Mouse (Mus musculus) right cerebral cortex, postnatal 25 days (tissue): ENCODE data around the gene Sost.

ENCODE experiments used
- DNase-seq: peaks from one replicate; pipeline ENCODE4 v3.0.0; 2022

Sost gene

DNA sequence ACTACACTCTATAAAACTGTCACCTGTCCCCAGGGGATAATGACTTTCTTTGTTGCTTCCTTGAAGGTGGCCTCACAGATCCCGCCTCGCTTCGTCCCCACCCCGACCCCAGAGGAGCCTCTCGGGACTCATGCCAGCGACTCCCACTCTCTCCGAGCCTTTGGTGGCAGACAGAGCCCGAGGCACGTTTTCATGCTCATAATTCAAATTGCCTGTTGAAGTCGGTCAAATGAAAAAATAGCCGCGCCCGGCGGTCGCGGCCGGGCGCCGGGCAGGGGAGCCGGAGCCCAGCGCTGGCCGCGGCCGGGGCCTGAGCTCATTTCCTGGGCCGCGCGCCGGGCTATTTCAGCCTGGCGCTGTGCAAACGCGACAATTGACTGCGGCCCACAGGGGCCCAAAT, 29.7 kb downstream of the Sost start:
- no peak for DNase-seq

DNA sequence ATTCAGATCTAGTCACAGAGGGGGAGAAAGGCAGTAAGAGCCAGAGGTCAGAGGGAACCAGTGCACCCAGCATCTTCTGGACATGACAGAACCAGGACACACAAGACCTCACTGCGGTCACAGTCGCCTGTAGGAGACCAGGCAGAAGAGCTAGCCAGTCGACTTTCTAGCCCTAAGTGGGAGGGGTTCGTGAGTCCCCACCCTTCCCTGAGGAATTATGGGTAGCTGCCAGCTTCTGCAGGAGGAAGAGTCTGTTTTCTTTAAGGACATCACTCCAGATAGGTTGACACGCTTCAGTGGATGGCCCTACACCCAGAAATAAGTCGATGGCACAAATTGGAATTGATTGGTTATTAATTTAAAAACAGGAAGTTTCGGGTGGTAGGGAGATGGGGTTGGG, 30.4 kb downstream of the Sost start:
- no peak for DNase-seq

DNA sequence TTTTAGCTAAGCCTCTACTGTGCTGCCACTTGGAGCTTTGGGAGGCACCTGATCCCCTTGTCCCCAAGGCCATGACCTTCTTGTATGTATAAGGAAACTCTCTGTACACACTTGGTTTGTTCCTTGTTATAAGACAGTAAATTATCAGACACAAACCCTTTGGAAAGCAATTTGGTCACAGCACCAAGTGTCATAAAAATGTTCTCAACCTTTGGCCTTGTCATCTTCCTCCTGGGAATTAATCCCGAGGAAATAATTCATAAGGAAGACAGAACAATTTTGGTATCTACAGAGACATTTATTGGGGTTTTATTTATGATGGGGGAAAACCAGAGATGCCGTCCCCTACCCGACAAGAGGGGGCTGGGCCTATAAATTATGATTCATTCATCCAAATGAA, 31.1 kb downstream of the Sost start:
- DNase-seq: no peak

DNA sequence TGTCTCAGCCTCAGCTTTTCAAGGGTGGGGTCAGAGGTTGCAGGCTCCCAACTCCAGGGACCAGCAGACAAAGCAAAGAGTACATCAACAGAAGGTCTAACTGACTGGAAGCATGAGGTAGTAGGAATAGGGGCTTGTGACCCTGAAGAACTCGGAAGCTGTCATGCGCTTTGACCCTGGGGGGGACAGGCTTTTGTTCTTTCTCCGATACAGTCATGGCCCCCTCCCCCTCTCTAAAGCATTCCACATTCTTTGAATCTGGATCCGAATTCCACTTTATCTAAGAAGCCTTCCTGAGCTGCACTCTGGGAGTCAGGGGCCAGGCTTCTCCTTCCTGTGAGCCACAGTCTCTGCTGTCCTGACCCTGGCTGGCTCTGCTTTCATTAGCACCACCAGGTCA, 34.8 kb downstream of the Sost start:
- no peak for DNase-seq

DNA sequence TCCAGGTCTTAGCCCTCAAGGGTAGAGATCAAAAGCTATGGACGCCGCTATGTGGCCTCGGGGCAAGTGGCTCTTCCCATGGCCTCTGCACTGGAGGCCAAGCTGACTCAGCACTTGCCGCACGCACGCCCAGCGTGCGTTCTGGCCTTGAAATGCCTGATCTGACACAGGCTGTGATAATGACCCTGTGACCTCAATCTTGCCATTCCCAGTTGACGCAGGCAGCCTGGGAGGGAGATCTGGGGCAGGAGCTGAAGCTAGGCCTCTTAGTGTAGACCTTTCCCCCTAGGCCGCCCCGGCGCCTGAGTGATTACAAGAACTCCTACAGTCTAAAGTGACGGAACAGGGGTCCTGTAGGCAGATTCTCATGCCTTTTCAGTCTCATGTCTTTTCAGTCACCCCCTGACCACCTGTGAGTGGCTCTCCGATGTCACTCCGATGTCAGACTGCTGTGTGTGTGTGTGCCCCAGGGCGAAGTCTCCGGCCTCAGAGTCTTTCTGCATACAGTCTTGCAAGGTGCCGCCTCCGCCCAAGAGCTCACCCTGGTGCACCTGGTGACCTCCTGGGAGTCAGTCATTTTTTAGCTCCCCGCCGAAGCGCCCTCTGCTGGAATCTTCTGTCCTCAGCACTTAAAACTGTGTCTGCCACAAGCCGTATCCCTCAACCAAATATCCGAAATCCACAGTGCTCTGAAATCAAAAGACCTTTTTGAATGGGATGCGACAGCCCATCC, 38.6 kb downstream of the Sost start:
- DNase-seq: no peak

DNA sequence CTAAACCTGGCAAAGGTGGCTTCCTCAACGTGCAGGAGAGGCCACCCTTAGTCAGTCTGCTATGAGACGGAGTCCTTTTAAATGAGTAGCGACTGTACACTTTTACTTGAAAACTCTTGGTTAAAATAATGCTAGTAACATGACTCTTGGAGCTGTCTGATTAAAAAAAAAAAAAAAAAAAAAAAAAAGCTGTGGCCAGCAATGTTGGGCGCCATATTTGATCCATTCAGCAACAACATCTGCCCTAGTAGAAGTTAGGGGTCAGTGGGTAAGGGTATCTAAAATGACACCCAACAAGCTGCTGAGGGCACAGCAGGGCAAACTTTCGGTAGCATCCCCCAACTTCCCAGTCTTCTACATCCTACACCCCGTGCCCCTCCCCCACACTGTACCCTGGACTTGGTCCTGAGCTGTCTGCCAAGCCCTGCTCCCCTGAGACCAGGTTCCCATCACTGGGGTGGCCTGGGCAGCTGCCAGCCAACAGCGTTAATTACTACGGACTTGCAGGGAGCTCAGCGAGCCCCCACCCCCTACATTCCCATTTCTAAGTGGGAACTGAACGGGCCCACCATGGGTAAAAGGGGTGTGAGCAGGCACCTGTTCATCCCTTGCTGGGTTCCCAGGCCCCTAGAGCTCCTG, 39.7 kb downstream of the Sost start:
- DNase-seq: no peak

DNA sequence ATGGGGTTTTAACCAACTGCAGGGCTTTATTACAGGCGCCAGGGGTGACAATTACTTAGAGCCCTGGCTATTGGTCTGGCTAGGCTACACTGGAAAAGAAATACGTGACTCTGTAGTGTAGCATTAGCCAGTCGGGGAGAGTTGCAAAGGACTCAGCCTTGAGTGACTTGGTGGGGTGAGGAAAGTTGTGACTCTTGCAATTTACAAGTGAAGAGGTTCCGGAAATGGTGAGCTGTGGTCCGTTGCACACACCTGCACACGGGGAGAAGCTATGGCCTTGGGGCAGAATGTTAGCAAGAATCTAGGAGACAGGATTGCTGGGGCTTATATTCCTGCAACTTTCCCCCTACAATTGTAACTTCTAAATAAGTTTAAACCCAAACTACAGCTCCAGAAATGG, 41.2 kb downstream of the Sost start:
- DNase-seq: no peak

DNA sequence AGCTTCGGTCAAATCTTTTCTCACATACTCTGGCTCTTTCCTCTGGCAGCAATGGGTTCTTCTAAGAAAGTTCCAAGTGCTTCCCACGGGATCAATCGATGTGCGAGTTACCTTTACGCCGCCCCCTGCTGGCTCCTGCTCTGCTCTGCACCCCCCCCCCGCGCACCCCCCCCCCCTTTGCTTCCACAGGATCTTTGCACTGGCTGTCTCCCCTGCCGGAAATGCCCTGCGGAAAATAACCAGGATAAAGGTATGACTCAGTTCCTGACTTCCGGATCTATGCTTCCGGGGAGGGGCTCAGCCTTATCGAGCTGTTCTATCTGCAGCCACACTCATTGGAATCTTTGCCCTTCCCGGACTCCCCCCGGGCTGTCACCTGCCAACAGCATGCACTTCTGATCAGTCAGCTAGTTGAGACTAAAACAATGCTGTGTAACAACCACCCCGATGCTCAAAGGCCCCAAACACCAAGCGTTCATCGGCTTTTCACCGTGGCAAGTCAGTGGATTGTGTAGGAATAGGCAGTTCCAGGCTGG, 42.3 kb downstream of the Sost start:
- no peak for DNase-seq

DNA sequence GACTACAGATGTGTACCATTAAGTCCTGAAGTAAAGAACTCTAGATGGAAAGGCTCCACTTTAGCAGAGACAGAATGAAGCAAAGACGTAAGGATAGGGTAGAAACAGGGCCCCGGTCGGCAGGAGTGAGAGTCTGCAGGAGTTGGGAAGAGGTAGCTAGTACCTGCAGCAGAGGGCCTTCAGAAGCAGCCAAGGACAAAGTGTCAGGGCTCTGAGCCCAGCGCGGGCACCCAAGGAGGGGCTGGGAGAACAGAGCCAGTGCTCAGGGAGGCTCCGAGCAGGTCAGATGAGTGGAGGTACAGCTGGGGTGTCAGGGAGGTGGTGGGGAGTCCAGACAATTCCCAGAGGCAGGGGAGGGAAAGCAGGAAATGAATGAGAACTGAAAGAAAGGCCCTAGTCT, 42.8 kb downstream of the Sost start:
- no peak for DNase-seq

DNA sequence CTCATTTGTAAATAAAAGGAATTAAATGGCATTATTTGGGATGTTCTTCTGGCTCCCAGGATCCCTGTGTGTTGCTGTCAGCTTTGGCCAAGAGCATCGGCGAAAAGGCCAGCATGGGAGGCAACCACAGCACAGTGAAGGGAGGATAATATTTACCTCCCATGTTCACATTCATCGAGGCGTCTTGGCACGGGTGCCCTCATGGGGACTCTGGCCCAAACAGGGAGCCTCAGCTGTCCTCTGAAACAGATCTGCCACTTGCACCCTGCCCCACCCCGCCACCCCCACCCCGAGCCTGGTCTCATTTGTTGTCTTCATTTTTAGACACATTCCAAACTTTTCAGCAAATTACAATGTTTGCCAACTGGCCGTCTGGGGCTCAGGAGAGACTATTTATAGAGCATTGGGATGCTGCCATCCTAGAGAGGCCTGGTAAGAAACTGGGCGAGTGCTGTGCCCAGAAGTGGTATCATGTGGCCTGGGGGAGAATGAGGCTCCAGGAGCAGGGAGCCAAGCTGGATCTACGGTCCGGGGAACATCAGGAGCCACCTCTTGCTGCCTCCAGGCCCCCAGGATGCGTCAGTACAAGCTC, 45.4 kb downstream of the Sost start:
- no peak for DNase-seq

DNA sequence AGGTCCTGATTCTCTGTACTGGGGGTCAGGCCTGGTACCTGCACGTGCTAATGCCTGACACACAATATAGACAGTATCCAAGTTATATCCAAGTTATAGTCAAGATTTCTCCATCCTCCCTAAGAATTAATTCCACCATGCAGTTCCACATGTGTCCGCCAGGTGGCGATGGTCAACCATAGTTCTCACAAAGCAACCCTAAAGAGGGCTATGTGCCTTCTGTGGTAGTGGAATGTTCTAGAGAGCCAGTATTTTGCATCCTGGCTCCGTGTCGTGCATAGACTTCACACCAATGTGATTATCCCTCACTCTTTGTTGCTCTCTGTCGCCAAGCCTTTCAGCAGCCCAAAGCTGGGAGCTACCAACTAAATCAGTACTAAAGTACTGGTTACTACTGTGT, 47.2 kb downstream of the Sost start:
- DNase-seq: peak; percentile 79

DNA sequence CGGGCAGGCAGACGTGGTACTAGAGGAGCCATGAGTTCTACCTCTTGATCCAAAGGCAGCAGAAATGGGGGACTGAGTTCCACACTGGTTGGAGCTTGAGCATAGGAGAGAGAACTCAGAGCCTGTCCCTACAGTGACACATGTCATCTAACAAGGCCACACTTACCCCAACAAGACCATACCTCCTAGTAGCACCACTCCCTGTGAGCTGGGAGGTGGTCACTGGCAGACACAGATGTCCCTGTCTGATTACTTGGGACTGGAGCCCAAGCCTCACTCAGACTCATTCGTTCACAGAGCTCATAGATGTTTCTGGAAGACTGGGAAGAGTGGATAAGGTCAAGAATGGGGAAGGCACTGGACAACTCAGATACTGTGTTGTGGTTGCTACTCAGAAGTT, 48.2 kb downstream of the Sost start:
- DNase-seq: no peak

DNA sequence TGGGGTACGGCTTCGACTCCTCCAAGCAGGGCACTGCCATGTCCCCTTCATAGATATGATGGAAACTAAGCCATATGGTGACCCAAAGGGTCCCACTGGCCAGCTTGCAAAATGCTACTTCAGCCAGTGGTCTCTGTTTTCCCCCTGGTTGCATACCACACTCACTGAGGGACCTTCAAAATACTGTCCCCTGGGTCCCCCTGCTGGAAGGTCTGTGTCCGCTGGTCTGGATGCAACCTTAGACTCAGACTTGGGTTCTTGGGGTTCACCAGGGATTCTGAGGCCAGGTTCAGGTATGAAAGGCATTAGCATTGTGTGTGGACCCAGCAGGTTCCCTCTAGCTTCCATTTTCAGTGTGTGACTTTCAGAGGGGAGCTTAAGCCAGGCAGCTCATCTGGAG, 50.0 kb downstream of the Sost start:
- no peak for DNase-seq

DNA sequence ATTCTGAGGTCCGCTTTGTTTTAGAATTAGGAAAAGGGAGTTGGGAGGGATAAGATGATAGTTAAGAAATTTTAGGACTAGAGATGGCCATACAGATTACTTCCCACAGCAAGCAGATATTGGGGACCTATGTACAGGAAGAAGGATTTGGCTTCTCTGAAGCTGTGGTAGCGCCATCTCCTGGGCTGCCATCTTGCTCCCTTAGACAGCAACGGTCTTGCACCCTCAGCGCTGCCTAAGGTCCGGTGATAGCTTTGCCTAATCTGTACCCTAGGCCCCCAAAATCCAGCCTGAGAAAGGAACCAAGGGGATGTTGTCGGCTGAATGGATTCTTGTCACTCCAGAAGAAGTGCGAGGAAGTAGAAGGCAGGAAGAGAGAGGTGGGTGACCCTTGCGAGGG, 53.2 kb downstream of the Sost start:
- no peak for DNase-seq
